Mouse (Mus musculus): ENCODE data around the gene Arhgap27. TPM values are rescaled to one million over a fixed set of nuclear protein-coding genes. Genes with fewer than 3 reads are reported as not detected.
"Not testable (repeated sequence)": the region's sequence is repeated elsewhere in the genome, so short reads cannot be mapped to it uniquely, and the experiment has no call there.

Gene Arhgap27
- total and polyA plus RNA-seq, 3 experiments, result 6.3 to 15.0 TPM; not detected in 1

DNA sequence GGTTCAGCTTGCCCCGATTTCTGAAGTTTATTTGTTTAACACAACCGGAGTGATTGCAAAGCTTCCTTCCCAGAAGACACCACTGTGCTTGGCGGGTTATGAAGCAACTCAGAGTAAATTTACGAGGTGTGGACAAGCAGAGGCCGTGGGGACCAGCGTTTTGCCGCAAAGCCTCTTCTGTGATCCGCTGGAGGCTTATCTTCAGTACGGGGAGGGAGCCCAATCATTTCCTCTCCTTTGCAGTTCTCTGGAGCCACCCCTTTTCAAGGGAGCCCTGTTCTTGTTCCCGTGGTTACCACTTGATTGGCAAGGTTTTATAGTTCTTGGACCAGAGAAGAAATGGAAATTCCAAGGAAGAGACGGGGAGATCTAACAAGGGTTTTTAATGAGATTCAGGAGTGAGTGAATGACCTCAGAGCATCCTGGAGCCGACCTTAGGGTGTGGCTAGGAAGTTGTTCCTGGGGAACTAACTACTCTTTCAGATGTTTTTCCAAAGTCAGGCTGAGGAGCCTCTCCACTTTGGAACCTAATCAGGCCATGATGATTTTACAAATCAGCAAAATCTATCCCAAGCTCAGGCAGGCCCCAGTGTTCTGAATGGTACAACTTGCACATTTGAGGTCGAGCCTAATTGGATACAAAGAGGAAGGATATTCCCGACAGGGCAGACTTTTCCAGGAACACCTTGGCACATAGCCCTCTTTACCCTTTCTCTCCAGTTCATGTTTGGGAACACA is 71.2 kb downstream of the Arhgap27 start (continued):
- no peak for TF ChIP-seq CHD2 (IDR thresholded peaks at IDR 0.05; ENCODE audit: low read length)

DNA sequence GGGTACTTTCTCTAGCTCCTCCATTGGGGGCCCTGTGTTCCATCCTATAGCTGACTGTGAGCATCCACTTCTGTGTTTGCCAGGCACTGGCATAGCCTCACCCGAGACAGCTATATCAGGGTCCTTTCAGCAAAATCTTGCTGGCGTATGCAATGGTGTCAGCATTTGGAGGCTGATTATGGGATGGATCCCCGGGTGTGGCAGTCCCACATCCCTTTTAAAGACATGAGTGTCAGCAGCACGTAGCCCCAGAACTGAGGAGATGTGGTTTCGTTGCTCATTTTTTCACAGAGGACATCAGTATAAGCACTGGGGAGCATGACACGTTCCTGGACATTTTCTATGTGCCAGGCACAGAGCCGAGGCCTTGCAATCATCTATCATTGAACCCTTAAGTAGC is 72.7 kb downstream of the Arhgap27 start:
- H3K9ac ChIP-seq (ENCODE audit: control insufficient read depth, low read depth, low read length, poor library complexity, severe bottlenecking); H3K27ac ChIP-seq (ENCODE audit: control insufficient read depth, low read depth, low read length); H3K36me3 ChIP-seq (ENCODE audit: control insufficient read depth in 1 of 2, insufficient read depth in 2 of 2, low read length in 2 of 2); H3K4me3 ChIP-seq (ENCODE audit: control insufficient read depth in 1 of 2, insufficient read depth in 1 of 2, low read depth in 2 of 2, low read length in 2 of 2); H3K79me2 ChIP-seq (ENCODE audit: control insufficient read depth, insufficient read depth, low read length, poor library complexity); DNase-seq (ENCODE audit: low read depth, low spot score); H3K9me3 ChIP-seq (replicated peaks; ENCODE audit: insufficient read depth, low read length): not testable (repeated sequence)
- Histone ChIP-seq H3K4me1 (ENCODE audit: control insufficient read depth in 1 of 2, insufficient read depth in 2 of 2, low read length in 2 of 2) (peaks cover 0 to 12% of the 10 kb centered on the region in 2 experiments; a peak in 2 of 4 replicates), H3K27me3 (ENCODE audit: control insufficient read depth in 1 of 2, insufficient read depth in 2 of 2, low read length in 2 of 2) (peaks cover 14 to 26% of the 10 kb centered on the region in 2 experiments)

DNA sequence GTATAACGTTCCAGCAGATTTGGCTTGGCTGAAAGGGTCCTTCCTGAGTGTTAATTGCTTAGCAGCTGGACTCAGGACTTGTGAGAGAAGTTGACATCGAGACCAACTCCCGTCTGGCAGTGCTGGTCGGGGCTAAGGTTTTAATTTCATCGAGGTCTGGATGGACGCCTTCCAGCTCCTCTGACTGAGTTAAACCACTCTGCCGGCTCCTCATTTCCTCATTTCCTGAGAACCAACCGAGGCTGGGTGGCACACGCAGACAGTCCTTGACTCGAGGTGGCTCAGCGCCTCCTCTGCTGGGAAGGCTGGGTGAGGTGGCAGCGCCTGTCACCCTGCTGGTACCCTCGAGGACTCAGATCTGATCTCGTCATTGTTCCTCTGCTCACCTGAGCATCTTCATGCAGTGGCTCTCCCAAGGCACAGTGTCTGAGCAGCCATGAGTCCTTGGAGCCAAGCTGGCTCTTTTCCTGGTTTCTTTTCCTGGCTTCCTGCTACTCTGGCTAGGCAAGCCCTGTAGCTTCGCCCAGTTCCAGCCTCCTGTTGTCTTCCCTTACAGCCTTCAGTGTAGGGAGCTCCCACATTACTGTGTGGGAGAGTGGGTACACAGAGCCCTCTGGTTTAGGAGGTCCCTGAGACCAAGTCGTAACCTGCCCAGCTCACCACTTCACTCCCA is 75.1 kb downstream of the Arhgap27 start:
- peaks cover 0 to 12% of the 10 kb centered on the region in 2 experiments; a peak in 2 of 4 replicates for H3K4me1 ChIP-seq (ENCODE audit: control insufficient read depth in 1 of 2, insufficient read depth in 2 of 2, low read length in 2 of 2)
- no peaks in the 10 kb centered on the region for H3K9me3 ChIP-seq (replicated peaks; ENCODE audit: insufficient read depth, low read length)
- no peak overlapping the region for H3K4me3 ChIP-seq (ENCODE audit: control insufficient read depth in 1 of 2, insufficient read depth in 1 of 2, low read depth in 2 of 2, low read length in 2 of 2)
- no peak for TF ChIP-seq NELFE (IDR thresholded peaks at IDR 0.05; ENCODE audit: low read depth, low read length)
- TF ChIP-seq MYC (IDR thresholded peaks at IDR 0.05; ENCODE audit: low read depth, low read length), result no peak
- no peak for TF ChIP-seq CTCF (IDR thresholded peaks at IDR 0.05 in 2 of 3, conservative IDR thresholded peaks at IDR 0.05 in 1 of 3; ENCODE audit: control insufficient read depth in 1 of 3, insufficient read depth in 1 of 3, low read depth in 2 of 3, low read length in 3 of 3, poor library complexity in 1 of 3, severe bottlenecking in 1 of 3)
- TF ChIP-seq MEF2A (IDR thresholded peaks at IDR 0.05; ENCODE audit: extremely low read depth, insufficient replicate concordance, low read depth, low read length, poor library complexity, severe bottlenecking), result no peak
- TF ChIP-seq TCF12 (IDR thresholded peaks at IDR 0.05; ENCODE audit: low read depth, low read length), result no peak
- no peak for TF ChIP-seq MAFK (IDR thresholded peaks at IDR 0.05; ENCODE audit: borderline replicate concordance, low read depth, low read length)
- TF ChIP-seq USF1 (IDR thresholded peaks at IDR 0.05; ENCODE audit: low read depth, low read length), result no peak
- no peak overlapping the region for H3K9ac ChIP-seq (ENCODE audit: control insufficient read depth, low read depth, low read length, poor library complexity, severe bottlenecking)
- no peak for DNase-seq (ENCODE audit: low read depth, low spot score)
- no peaks in the 10 kb centered on the region for H3K79me2 ChIP-seq (ENCODE audit: control insufficient read depth, insufficient read depth, low read length, poor library complexity)
- H3K27ac ChIP-seq (ENCODE audit: control insufficient read depth, low read depth, low read length), result no peak overlapping the region
- peaks cover 0 to 7% of the 10 kb centered on the region in 2 experiments; a peak in 2 of 4 replicates for H3K36me3 ChIP-seq (ENCODE audit: control insufficient read depth in 1 of 2, insufficient read depth in 2 of 2, low read length in 2 of 2)
- peaks cover 10 to 19% of the 10 kb centered on the region in 2 experiments for H3K27me3 ChIP-seq (ENCODE audit: control insufficient read depth in 1 of 2, insufficient read depth in 2 of 2, low read length in 2 of 2)

- H3K4me1 ChIP-seq (ENCODE audit: control insufficient read depth in 1 of 2, insufficient read depth in 2 of 2, low read length in 2 of 2), result peaks cover 0 to 12% of the 10 kb centered on the region in 2 experiments; a peak in 2 of 4 replicates
- peaks cover 7 to 18% of the 10 kb centered on the region in 2 experiments for H3K27me3 ChIP-seq (ENCODE audit: control insufficient read depth in 1 of 2, insufficient read depth in 2 of 2, low read length in 2 of 2)
- no peak overlapping the region for H3K9ac ChIP-seq (ENCODE audit: control insufficient read depth, low read depth, low read length, poor library complexity, severe bottlenecking)
- TF ChIP-seq NELFE (IDR thresholded peaks at IDR 0.05; ENCODE audit: low read depth, low read length) (no peak), ELF1 (IDR thresholded peaks at IDR 0.05; ENCODE audit: low read depth, low read length) (no peak), TBP (IDR thresholded peaks at IDR 0.05; ENCODE audit: low read depth, low read length) (no peak)
- no peak overlapping the region for H3K27ac ChIP-seq (ENCODE audit: control insufficient read depth, low read depth, low read length)
- no peak for DNase-seq (ENCODE audit: low read depth, low spot score)
- no peak overlapping the region for H3K4me3 ChIP-seq (ENCODE audit: control insufficient read depth in 1 of 2, insufficient read depth in 1 of 2, low read depth in 2 of 2, low read length in 2 of 2)
- no peaks in the 10 kb centered on the region for H3K79me2 ChIP-seq (ENCODE audit: control insufficient read depth, insufficient read depth, low read length, poor library complexity)
- no peaks in the 10 kb centered on the region for H3K9me3 ChIP-seq (replicated peaks; ENCODE audit: insufficient read depth, low read length)
- H3K36me3 ChIP-seq (ENCODE audit: control insufficient read depth in 1 of 2, insufficient read depth in 2 of 2, low read length in 2 of 2), result peaks cover 0 to 7% of the 10 kb centered on the region in 2 experiments; a peak in 2 of 4 replicates
Measured at GRCm38 (mm10) chr11:103286910-103287309, 76.6 kb downstream of the Arhgap27 start.

Data from MEL (cell line).